Mouse (Mus musculus) cerebellum, adult 9-11 months (tissue): ENCODE data around the gene Dbn1.
A peak's percentile ranks its signal among the peaks of the same experiment; 100 is the strongest.
"Not testable (repeated sequence)": the region's sequence is repeated elsewhere in the genome, so short reads cannot be mapped to it uniquely, and the experiment has no call there.

ENCODE experiments used
- DNase-seq: peaks from one replicate; pipeline ENCODE4 v3.0.0; 2022

Dbn1 gene

GRCm38 (mm10) chr13:55448131-55448530, 39.8 kb downstream of the Dbn1 start:
- no peak for DNase-seq

GRCm38 (mm10) chr13:55447543-55447943, 40.4 kb downstream of the Dbn1 start:
- DNase-seq = peak; percentile 19

GRCm38 (mm10) chr13:55446483-55447105, 41.3 kb downstream of the Dbn1 start:
- peak; percentile 38 for DNase-seq

GRCm38 (mm10) chr13:55445361-55446091, 42.4 kb downstream of the Dbn1 start:
- no peak for DNase-seq

- peak; percentile 100 for DNase-seq
Measured at GRCm38 (mm10) chr13:55444937-55445315, 43.0 kb downstream of the Dbn1 start, which contains the start of gene Grk6. TSS of gene Grk6 (plus strand) at chr13:55445072.

GRCm38 (mm10) chr13:55444286-55444936, 43.5 kb downstream of the Dbn1 start:
- DNase-seq = no peak

GRCm38 (mm10) chr13:55443799-55444285, 44.1 kb downstream of the Dbn1 start:
- DNase-seq = no peak

GRCm38 (mm10) chr13:55437111-55437629, 50.7 kb downstream of the Dbn1 start:
- not testable (repeated sequence) for DNase-seq

- DNase-seq = no peak
Measured at GRCm38 (mm10) chr13:55431889-55432685, 55.8 kb downstream of the Dbn1 start.

GRCm38 (mm10) chr13:55430566-55430965, 57.3 kb downstream of the Dbn1 start:
- no peak for DNase-seq

- DNase-seq = no peak
Measured at GRCm38 (mm10) chr13:55429226-55429888, 58.6 kb downstream of the Dbn1 start.

GRCm38 (mm10) chr13:55426613-55427012, 61.3 kb downstream of the Dbn1 start, which contains the start of gene F12:
TSS of gene F12 (minus strand) at chr13:55426793.
- no peak for DNase-seq
